Mouse (Mus musculus): Measurements from ENCODE around the gene Dlgap4. TPM values are rescaled to one million over a fixed set of nuclear protein-coding genes. Genes with fewer than 3 reads are reported as not detected.

Gene Dlgap4
- polyA plus RNA-seq, 1 experiment from 2014 or later = 188 TPM

GRCm38 (mm10) chr2:156659981-156660380 lies 46.5 kb downstream of the Dlgap4 start:
- H3K36me3 ChIP-seq = no peaks in the 10 kb centered on the region
- ATAC-seq (ENCODE audit: low FRiP score) = no peak
- H3K4me2 ChIP-seq = no peak overlapping the region
- H3K27ac ChIP-seq (replicated peaks) = no peak overlapping the region
- H3K9ac ChIP-seq (replicated peaks) = no peak overlapping the region
- 83% methylated on average over 6 of the region's 6 CpGs for WGBS
- no peaks in the 10 kb centered on the region for H3K4me1 ChIP-seq
- H3K27me3 ChIP-seq (replicated peaks) = no peaks in the 10 kb centered on the region
- H3K4me3 ChIP-seq (replicated peaks) = no peak overlapping the region
- H3K9me3 ChIP-seq (replicated peaks) = no peaks in the 10 kb centered on the region

- H3K27me3 ChIP-seq (replicated peaks) = no peaks in the 10 kb centered on the region
- H3K4me1 ChIP-seq = peaks cover 9% of the 10 kb centered on the region
- H3K9me3 ChIP-seq (replicated peaks) = no peaks in the 10 kb centered on the region
- no peak overlapping the region for H3K4me3 ChIP-seq (replicated peaks)
- no peaks in the 10 kb centered on the region for H3K36me3 ChIP-seq
- WGBS = 86% methylated on average over 10 of the region's 10 CpGs
- ATAC-seq (ENCODE audit: low FRiP score) = no peak
- H3K27ac ChIP-seq (replicated peaks) = no peak overlapping the region
- no peak overlapping the region for H3K4me2 ChIP-seq
- no peak overlapping the region for H3K9ac ChIP-seq (replicated peaks)
Measured at GRCm38 (mm10) chr2:156663162-156663561, 49.7 kb downstream of the Dlgap4 start.

GRCm38 (mm10) chr2:156664407-156664806 lies 50.9 kb downstream of the Dlgap4 start:
- Histone ChIP-seq H3K27ac (replicated peaks) (no peak overlapping the region), H3K4me3 (replicated peaks) (no peak overlapping the region), H3K36me3 (no peaks in the 10 kb centered on the region), H3K4me1 (peaks cover 15% of the 10 kb centered on the region), H3K9ac (replicated peaks) (no peak overlapping the region), H3K27me3 (replicated peaks) (no peaks in the 10 kb centered on the region), H3K4me2 (no peak overlapping the region), H3K9me3 (replicated peaks) (no peaks in the 10 kb centered on the region)
- 18% methylated on average over 5 of the region's 5 CpGs for WGBS
- ATAC-seq (ENCODE audit: low FRiP score) = no peak

- H3K27me3 ChIP-seq (replicated peaks) = no peaks in the 10 kb centered on the region
- no peaks in the 10 kb centered on the region for H3K36me3 ChIP-seq
- H3K9me3 ChIP-seq (replicated peaks) = no peaks in the 10 kb centered on the region
- no peak overlapping the region for H3K4me3 ChIP-seq (replicated peaks)
- H3K9ac ChIP-seq (replicated peaks) = no peak overlapping the region
- 82% methylated on average over 8 of the region's 8 CpGs for WGBS
- no peak overlapping the region for H3K27ac ChIP-seq (replicated peaks)
- H3K4me2 ChIP-seq = no peak overlapping the region
- peaks cover 15% of the 10 kb centered on the region for H3K4me1 ChIP-seq
- no peak for ATAC-seq (ENCODE audit: low FRiP score)
Measured at GRCm38 (mm10) chr2:156664993-156665518, 51.6 kb downstream of the Dlgap4 start.

GRCm38 (mm10) chr2:156665620-156666196 lies 52.2 kb downstream of the Dlgap4 start:
- Histone ChIP-seq H3K4me3 (replicated peaks) (no peak overlapping the region), H3K4me1 (peaks cover 15% of the 10 kb centered on the region), H3K9me3 (replicated peaks) (no peaks in the 10 kb centered on the region), H3K27ac (replicated peaks) (no peak overlapping the region), H3K27me3 (replicated peaks) (no peaks in the 10 kb centered on the region), H3K9ac (replicated peaks) (no peak overlapping the region), H3K36me3 (no peaks in the 10 kb centered on the region), H3K4me2 (no peak overlapping the region)
- 54% methylated on average over 13 of the region's 13 CpGs for WGBS
- ATAC-seq (ENCODE audit: low FRiP score) = no peak

GRCm38 (mm10) chr2:156666231-156666630 lies 52.7 kb downstream of the Dlgap4 start:
- Histone ChIP-seq H3K4me3 (replicated peaks) (no peak overlapping the region), H3K36me3 (no peaks in the 10 kb centered on the region), H3K27me3 (replicated peaks) (no peaks in the 10 kb centered on the region), H3K27ac (replicated peaks) (no peak overlapping the region), H3K9ac (replicated peaks) (no peak overlapping the region), H3K4me1 (peaks cover 15% of the 10 kb centered on the region), H3K4me2 (no peak overlapping the region), H3K9me3 (replicated peaks) (no peaks in the 10 kb centered on the region)
- WGBS = 30% methylated on average over 12 of the region's 12 CpGs
- 0 out of 2 replicates have a peak, but pooled peaks have one; percentile 39 for ATAC-seq (ENCODE audit: low FRiP score)

GRCm38 (mm10) chr2:156667290-156667689 lies 53.8 kb downstream of the Dlgap4 start:
- ATAC-seq (ENCODE audit: low FRiP score) = no peak
- Histone ChIP-seq H3K36me3 (no peaks in the 10 kb centered on the region), H3K4me2 (no peak overlapping the region), H3K9me3 (replicated peaks) (no peaks in the 10 kb centered on the region), H3K9ac (replicated peaks) (no peak overlapping the region), H3K27ac (replicated peaks) (no peak overlapping the region), H3K4me1 (peaks cover 15% of the 10 kb centered on the region), H3K27me3 (replicated peaks) (no peaks in the 10 kb centered on the region), H3K4me3 (replicated peaks) (no peak overlapping the region)
- 89% methylated on average over 5 of the region's 5 CpGs for WGBS

- no peaks in the 10 kb centered on the region for H3K27me3 ChIP-seq (replicated peaks)
- peaks cover 15% of the 10 kb centered on the region for H3K4me1 ChIP-seq
- no peak overlapping the region for H3K27ac ChIP-seq (replicated peaks)
- no peak overlapping the region for H3K4me3 ChIP-seq (replicated peaks)
- no peaks in the 10 kb centered on the region for H3K36me3 ChIP-seq
- no peak for ATAC-seq (ENCODE audit: low FRiP score)
- H3K4me2 ChIP-seq = no peak overlapping the region
- 86% methylated on average over 6 of the region's 6 CpGs for WGBS
- H3K9ac ChIP-seq (replicated peaks) = no peak overlapping the region
- no peaks in the 10 kb centered on the region for H3K9me3 ChIP-seq (replicated peaks)
Measured at GRCm38 (mm10) chr2:156668625-156669024, 55.1 kb downstream of the Dlgap4 start.

- WGBS = 86% methylated on average over 10 of the region's 10 CpGs
- no peak for ATAC-seq (ENCODE audit: low FRiP score)
Measured at GRCm38 (mm10) chr2:156673307-156673706, 59.8 kb downstream of the Dlgap4 start.

GRCm38 (mm10) chr2:156673881-156674669 lies 60.6 kb downstream of the Dlgap4 start:
- no peaks in the 10 kb centered on the region for H3K27me3 ChIP-seq (replicated peaks)
- no peak for ATAC-seq (ENCODE audit: low FRiP score)
- H3K4me1 ChIP-seq = peaks cover 6% of the 10 kb centered on the region
- H3K4me2 ChIP-seq = no peak overlapping the region
- H3K9ac ChIP-seq (replicated peaks) = no peak overlapping the region
- WGBS = 75% methylated on average over 8 of the region's 8 CpGs
- H3K9me3 ChIP-seq (replicated peaks) = no peaks in the 10 kb centered on the region
- H3K27ac ChIP-seq (replicated peaks) = no peak overlapping the region
- no peaks in the 10 kb centered on the region for H3K36me3 ChIP-seq
- no peak overlapping the region for H3K4me3 ChIP-seq (replicated peaks)

More at GRCm38 (mm10) chr2:156673307-156673706, 59.8 kb downstream of the Dlgap4 start:
- Histone ChIP-seq H3K4me1 (peaks cover 5% of the 10 kb centered on the region; the same call in 1 of the 2 replicates), H3K36me3 (no peaks in the 10 kb centered on the region), H3K4me3 (replicated peaks) (no peak overlapping the region), H3K9ac (replicated peaks) (no peak overlapping the region), H3K27me3 (replicated peaks) (no peaks in the 10 kb centered on the region), H3K27ac (replicated peaks) (no peak overlapping the region), H3K9me3 (replicated peaks) (no peaks in the 10 kb centered on the region), H3K4me2 (no peak overlapping the region)

- no peaks in the 10 kb centered on the region for H3K27me3 ChIP-seq (replicated peaks)
- WGBS = 23% methylated on average over 6 of the region's 6 CpGs
- no peak overlapping the region for H3K4me3 ChIP-seq (replicated peaks)
- no peaks in the 10 kb centered on the region for H3K36me3 ChIP-seq
- peaks cover 6% of the 10 kb centered on the region for H3K4me1 ChIP-seq
- ATAC-seq (ENCODE audit: low FRiP score) = no peak
- no peak overlapping the region for H3K4me2 ChIP-seq
- H3K27ac ChIP-seq (replicated peaks) = no peak overlapping the region
- no peaks in the 10 kb centered on the region for H3K9me3 ChIP-seq (replicated peaks)
- H3K9ac ChIP-seq (replicated peaks) = no peak overlapping the region
Measured at GRCm38 (mm10) chr2:156676885-156677284, 63.4 kb downstream of the Dlgap4 start.

- Histone ChIP-seq H3K36me3 (no peaks in the 10 kb centered on the region), H3K9me3 (replicated peaks) (no peaks in the 10 kb centered on the region), H3K27me3 (replicated peaks) (no peaks in the 10 kb centered on the region), H3K4me3 (replicated peaks) (no peak overlapping the region), H3K4me1 (peaks cover 6% of the 10 kb centered on the region), H3K9ac (replicated peaks) (no peak overlapping the region), H3K4me2 (no peak overlapping the region), H3K27ac (replicated peaks) (no peak overlapping the region)
- ATAC-seq (ENCODE audit: low FRiP score) = no peak
- 63% methylated on average over 4 of the region's 4 CpGs for WGBS
Measured at GRCm38 (mm10) chr2:156678112-156678511, 64.6 kb downstream of the Dlgap4 start.
